Mouse (Mus musculus): ENCODE results near the gene Ppp2r5e. TPM values are rescaled to one million over a fixed set of nuclear protein-coding genes. Genes with fewer than 3 reads are reported as not detected.

The Ppp2r5e gene
- polyA plus RNA-seq, 1 experiment = 17.3 TPM

DNA sequence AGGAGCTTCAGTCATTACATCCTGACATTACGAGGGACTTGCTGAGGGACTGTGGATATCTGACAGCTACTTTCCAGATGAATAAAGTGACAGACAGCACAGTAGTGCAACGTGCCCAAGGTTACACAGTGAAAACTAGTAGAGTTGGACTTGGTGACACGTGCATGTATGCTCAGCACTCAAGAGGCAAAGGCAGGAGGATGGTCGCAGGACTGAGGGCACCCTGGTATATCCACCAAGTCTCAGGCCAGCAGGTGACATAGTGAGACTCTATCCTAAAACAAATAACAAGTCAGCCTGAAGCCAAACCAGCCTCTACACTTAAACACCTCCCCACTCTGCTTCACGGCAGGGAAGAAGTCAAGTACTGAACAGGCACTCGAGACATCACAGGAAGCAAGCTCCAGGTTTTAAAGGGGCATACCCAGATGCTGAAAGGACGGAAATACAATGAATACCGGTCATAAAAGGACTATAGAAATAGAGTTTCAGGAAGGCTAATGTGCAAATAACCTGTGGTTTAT is 116.6 kb downstream of the Ppp2r5e start:
- Histone ChIP-seq H3K27ac (ENCODE audit: insufficient read depth, low read depth, low read length) (peak overlapping the region; percentile 48), H3K4me1 (ENCODE audit: control insufficient read depth, insufficient read depth, low read length) (peaks cover 27% of the 10 kb centered on the region), H3K36me3 (ENCODE audit: control insufficient read depth, insufficient read depth, low read length) (no peaks in the 10 kb centered on the region; the same call in 1 of the 2 replicates), H3K27me3 (replicated peaks; ENCODE audit: control insufficient read depth, insufficient read depth, low read length) (no peaks in the 10 kb centered on the region), H3K4me3 (ENCODE audit: insufficient read depth, low read depth, low read length) (no peak overlapping the region)
- TF ChIP-seq POLR2A (IDR thresholded peaks at IDR 0.05; ENCODE audit: low read depth, low read length) (no peak), CTCF (conservative IDR thresholded peaks at IDR 0.05; ENCODE audit: insufficient read depth, insufficient read length, low read depth, low read length) (no peak)
- WGBS = 68% methylated on average over 8 of the region's 8 CpGs
- DNase-seq = no peak

DNA sequence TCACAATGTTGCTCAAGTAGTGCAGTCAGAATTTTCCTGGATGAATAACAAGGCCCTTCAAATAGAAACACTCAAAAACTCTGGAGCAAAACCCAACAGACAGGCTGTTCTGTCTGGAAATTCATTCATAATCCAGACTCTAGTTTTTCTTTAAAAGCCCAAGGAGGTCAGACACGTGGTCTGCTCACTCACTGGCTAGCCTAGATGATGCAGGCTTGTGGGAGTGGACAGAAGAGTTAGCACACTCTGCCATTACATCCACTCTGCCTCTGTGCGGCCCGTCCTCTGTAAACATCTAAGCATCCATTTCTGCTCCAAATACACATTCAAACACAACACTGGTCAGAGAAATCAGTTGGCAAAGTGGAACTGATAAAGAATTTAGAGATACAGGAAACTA is 117.4 kb downstream of the Ppp2r5e start:
- TF ChIP-seq CTCF (conservative IDR thresholded peaks at IDR 0.05; ENCODE audit: insufficient read depth, insufficient read length, low read depth, low read length) (no peak), POLR2A (IDR thresholded peaks at IDR 0.05; ENCODE audit: low read depth, low read length) (no peak)
- 77% methylated on average over 3 of the region's 3 CpGs for WGBS
- no peak overlapping the region for H3K27ac ChIP-seq (ENCODE audit: insufficient read depth, low read depth, low read length)
- no peaks in the 10 kb centered on the region; the same call in 1 of the 2 replicates for H3K36me3 ChIP-seq (ENCODE audit: control insufficient read depth, insufficient read depth, low read length)
- no peak overlapping the region for H3K4me3 ChIP-seq (ENCODE audit: insufficient read depth, low read depth, low read length)
- H3K4me1 ChIP-seq (ENCODE audit: control insufficient read depth, insufficient read depth, low read length) = peaks cover 34% of the 10 kb centered on the region
- DNase-seq = no peak
- no peaks in the 10 kb centered on the region for H3K27me3 ChIP-seq (replicated peaks; ENCODE audit: control insufficient read depth, insufficient read depth, low read length)

DNA sequence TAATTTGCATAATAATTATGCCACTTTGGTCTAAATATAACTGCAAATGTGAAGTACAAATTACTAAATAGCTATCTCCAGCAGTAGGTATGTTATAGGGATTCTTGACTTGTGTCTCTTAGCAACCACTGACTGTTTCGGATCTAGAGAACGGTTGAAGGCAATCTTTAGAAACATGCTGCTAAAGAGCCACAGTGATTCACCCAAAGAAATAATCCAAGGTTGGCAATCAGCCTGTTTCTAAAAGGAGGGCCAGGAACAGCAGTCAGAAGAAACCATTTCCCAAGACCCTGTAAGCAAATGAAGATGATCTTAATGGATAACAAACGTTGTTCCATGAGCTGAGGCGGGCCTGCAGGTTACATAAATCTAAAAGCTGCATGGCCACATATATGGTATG is 117.9 kb downstream of the Ppp2r5e start:
- H3K36me3 ChIP-seq (ENCODE audit: control insufficient read depth, insufficient read depth, low read length) = no peaks in the 10 kb centered on the region; the same call in 1 of the 2 replicates
- no peak overlapping the region for H3K4me3 ChIP-seq (ENCODE audit: insufficient read depth, low read depth, low read length)
- TF ChIP-seq CTCF (conservative IDR thresholded peaks at IDR 0.05; ENCODE audit: insufficient read depth, insufficient read length, low read depth, low read length) (no peak), POLR2A (IDR thresholded peaks at IDR 0.05; ENCODE audit: low read depth, low read length) (no peak)
- WGBS = 70% methylated on average over 4 of the region's 4 CpGs
- H3K27ac ChIP-seq (ENCODE audit: insufficient read depth, low read depth, low read length) = no peak overlapping the region
- H3K27me3 ChIP-seq (replicated peaks; ENCODE audit: control insufficient read depth, insufficient read depth, low read length) = no peaks in the 10 kb centered on the region
- no peak for DNase-seq
- H3K4me1 ChIP-seq (ENCODE audit: control insufficient read depth, insufficient read depth, low read length) = peaks cover 37% of the 10 kb centered on the region

DNA sequence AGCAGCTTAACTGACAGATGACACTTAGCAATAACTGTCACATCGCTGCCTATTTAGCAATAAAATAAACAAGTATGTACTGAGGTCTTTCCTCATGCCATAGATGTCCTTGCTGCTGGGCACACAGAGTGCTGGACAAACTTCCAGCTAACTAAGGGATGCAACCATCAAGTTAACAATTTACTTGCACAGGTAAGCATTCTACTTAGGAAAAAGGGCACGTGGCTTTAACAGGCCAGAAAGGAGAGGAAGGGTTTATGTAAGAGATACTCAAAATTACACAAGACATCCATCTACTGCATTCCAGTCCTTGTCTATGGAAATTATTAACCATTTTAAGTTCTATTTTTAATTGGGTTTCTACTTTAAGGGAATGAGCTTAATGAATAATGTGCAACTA is 123.0 kb downstream of the Ppp2r5e start:
- DNase-seq = peak; percentile 92
- H3K36me3 ChIP-seq (ENCODE audit: control insufficient read depth, insufficient read depth, low read length) = no peaks in the 10 kb centered on the region; the same call in 1 of the 2 replicates
- peaks cover 38% of the 10 kb centered on the region for H3K4me1 ChIP-seq (ENCODE audit: control insufficient read depth, insufficient read depth, low read length)
- no peak overlapping the region for H3K4me3 ChIP-seq (ENCODE audit: insufficient read depth, low read depth, low read length)
- no peak for TF ChIP-seq POLR2A (IDR thresholded peaks at IDR 0.05; ENCODE audit: low read depth, low read length)
- TF ChIP-seq CTCF (conservative IDR thresholded peaks at IDR 0.05; ENCODE audit: insufficient read depth, insufficient read length, low read depth, low read length) = no peak
- H3K27me3 ChIP-seq (replicated peaks; ENCODE audit: control insufficient read depth, insufficient read depth, low read length) = no peaks in the 10 kb centered on the region
- peak overlapping the region; percentile 99 for H3K27ac ChIP-seq (ENCODE audit: insufficient read depth, low read depth, low read length)
- WGBS = 31% methylated on average over 2 of the region's 2 CpGs

DNA sequence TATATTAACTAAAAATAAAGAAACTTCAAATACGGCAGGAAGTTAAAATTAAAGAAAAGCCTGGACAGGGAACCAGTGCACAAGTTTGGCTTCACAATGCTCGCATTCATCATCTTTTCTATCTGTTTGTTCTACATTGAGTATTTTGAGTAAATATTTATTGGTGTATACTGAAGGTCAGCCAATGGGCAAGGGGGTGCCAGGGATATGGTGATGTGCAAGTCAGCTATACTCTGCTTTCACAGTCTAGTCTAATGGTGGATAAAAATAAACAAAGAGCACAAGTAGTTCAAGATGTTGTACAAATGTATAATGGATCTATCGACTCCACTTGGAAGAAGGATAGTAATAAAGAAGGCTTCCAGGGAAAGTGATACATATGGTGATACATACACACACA is 123.9 kb downstream of the Ppp2r5e start:
- WGBS = 82% methylated on average over 3 of the region's 3 CpGs
- H3K27ac ChIP-seq (ENCODE audit: insufficient read depth, low read depth, low read length) = peak overlapping the region; percentile 99
- no peak for DNase-seq

DNA sequence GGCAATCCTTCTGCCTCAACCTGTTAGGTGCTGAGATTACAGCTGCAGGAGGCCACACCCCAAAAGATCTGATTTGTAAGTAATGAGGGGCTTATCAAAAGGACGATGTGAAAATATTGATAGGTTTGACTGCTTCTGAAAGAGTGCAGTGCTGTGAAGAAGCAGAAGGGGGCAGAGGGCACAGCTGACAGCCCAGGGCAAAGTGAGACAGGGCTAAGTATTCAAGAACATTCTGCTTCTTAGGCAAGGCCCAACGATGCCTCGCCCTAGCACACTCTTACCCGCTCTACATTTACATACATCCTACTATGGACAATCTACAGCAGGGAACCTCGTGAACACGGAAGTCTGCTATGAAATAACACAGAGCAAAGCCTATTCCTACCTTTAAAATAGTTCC is 128.2 kb downstream of the Ppp2r5e start:
- DNase-seq = no peak
- peak; percentile 49 for TF ChIP-seq CTCF (conservative IDR thresholded peaks at IDR 0.05; ENCODE audit: insufficient read depth, insufficient read length, low read depth, low read length)
- TF ChIP-seq POLR2A (IDR thresholded peaks at IDR 0.05; ENCODE audit: low read depth, low read length) = no peak
- WGBS = 70% methylated on average over 6 of the region's 6 CpGs
- Histone ChIP-seq H3K36me3 (ENCODE audit: control insufficient read depth, insufficient read depth, low read length) (no peaks in the 10 kb centered on the region; the same call in 1 of the 2 replicates), H3K27me3 (replicated peaks; ENCODE audit: control insufficient read depth, insufficient read depth, low read length) (no peaks in the 10 kb centered on the region), H3K4me3 (ENCODE audit: insufficient read depth, low read depth, low read length) (no peak overlapping the region), H3K4me1 (ENCODE audit: control insufficient read depth, insufficient read depth, low read length) (peaks cover 24% of the 10 kb centered on the region), H3K27ac (ENCODE audit: insufficient read depth, low read depth, low read length) (peak overlapping the region; percentile 34; the same call in 1 of the 2 replicates)

More for the DNA sequence above, 123.9 kb downstream of the Ppp2r5e start:
- H3K27me3 ChIP-seq (replicated peaks; ENCODE audit: control insufficient read depth, insufficient read depth, low read length) = no peaks in the 10 kb centered on the region
- no peak overlapping the region for H3K4me3 ChIP-seq (ENCODE audit: insufficient read depth, low read depth, low read length)
- TF ChIP-seq CTCF (conservative IDR thresholded peaks at IDR 0.05; ENCODE audit: insufficient read depth, insufficient read length, low read depth, low read length) (no peak), POLR2A (IDR thresholded peaks at IDR 0.05; ENCODE audit: low read depth, low read length) (no peak)
- H3K4me1 ChIP-seq (ENCODE audit: control insufficient read depth, insufficient read depth, low read length) = peaks cover 35% of the 10 kb centered on the region
- H3K36me3 ChIP-seq (ENCODE audit: control insufficient read depth, insufficient read depth, low read length) = no peaks in the 10 kb centered on the region; the same call in 1 of the 2 replicates

DNA sequence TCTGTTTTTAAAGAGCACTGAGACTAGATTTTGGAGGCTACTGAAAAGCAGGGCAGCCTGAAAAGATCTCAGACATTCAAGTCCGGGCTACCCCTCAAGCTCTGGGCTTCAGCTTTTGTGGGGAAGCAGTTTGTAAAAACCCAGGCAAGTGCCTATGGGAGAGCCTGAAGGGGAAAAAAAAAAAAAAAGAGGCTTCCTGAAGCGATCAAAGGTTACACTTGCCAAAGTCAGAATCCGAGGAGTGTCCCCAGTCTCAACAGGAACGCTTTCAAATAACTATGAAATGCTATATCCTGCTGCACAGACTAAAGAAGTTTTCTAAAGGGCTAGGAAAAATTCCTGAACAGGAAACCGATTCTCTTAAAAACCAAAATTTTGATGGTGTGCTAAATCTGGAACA is 128.9 kb downstream of the Ppp2r5e start:
- Histone ChIP-seq H3K27me3 (replicated peaks; ENCODE audit: control insufficient read depth, insufficient read depth, low read length) (no peaks in the 10 kb centered on the region), H3K4me1 (ENCODE audit: control insufficient read depth, insufficient read depth, low read length) (peaks cover 20% of the 10 kb centered on the region), H3K36me3 (ENCODE audit: control insufficient read depth, insufficient read depth, low read length) (no peaks in the 10 kb centered on the region; the same call in 1 of the 2 replicates), H3K27ac (ENCODE audit: insufficient read depth, low read depth, low read length) (peak overlapping the region; percentile 70; the same call in 1 of the 2 replicates), H3K4me3 (ENCODE audit: insufficient read depth, low read depth, low read length) (no peak overlapping the region)
- 50% methylated on average over 5 of the region's 5 CpGs for WGBS
- no peak for DNase-seq
- TF ChIP-seq POLR2A (IDR thresholded peaks at IDR 0.05; ENCODE audit: low read depth, low read length) (no peak), CTCF (conservative IDR thresholded peaks at IDR 0.05; ENCODE audit: insufficient read depth, insufficient read length, low read depth, low read length) (no peak)

All from kidney, adult 2 months (tissue).